Mouse (Mus musculus) forebrain, embryonic 12.5 days (tissue): ENCODE results near the gene Vps45. TPM values are rescaled to one million over a fixed set of nuclear protein-coding genes. Genes with fewer than 3 reads are reported as not detected.

ENCODE experiments used
- ATAC-seq: fragments of 200-750 bp; cut with Nextera tagmentation; 2 replicates; pipeline ENCODE4 v1.8.0; 2017; ENCODE audit warnings: moderate TSS enrichment; ENCODE audit not compliant: low FRiP score
- H3K27ac ChIP-seq: fragments of 300-500 bp; sonication (generic); 2 replicates; pipeline ENCODE4 v1.5.1; 2016; ENCODE audit warnings: mild to moderate bottlenecking
- H3K27me3 ChIP-seq: fragments of 300-500 bp; sonication (generic); 2 replicates; pipeline ENCODE4 v1.6.1; 2016; ENCODE audit warnings: mild to moderate bottlenecking
- H3K36me3 ChIP-seq: fragments of 300-500 bp; sonication (generic); replicated peaks from 2 replicates; pipeline ENCODE4 v1.6.1; 2016; ENCODE audit warnings: mild to moderate bottlenecking
- H3K4me1 ChIP-seq: fragments of 300-500 bp; sonication (generic); 2 replicates; pipeline ENCODE4 v1.6.1; 2016
- H3K4me2 ChIP-seq: fragments of 300-500 bp; sonication (generic); 2 replicates; pipeline ENCODE4 v1.6.1; 2016; ENCODE audit warnings: mild to moderate bottlenecking, moderate library complexity
- H3K4me3 ChIP-seq: fragments of 300-500 bp; sonication (generic); replicated peaks from 2 replicates; pipeline ENCODE4 v1.5.1; 2016; ENCODE audit warnings: mild to moderate bottlenecking
- H3K9ac ChIP-seq: fragments of 300-500 bp; sonication (generic); 2 replicates; pipeline ENCODE4 v1.6.1; 2016; ENCODE audit warnings: mild to moderate bottlenecking
- H3K9me3 ChIP-seq: fragments of 300-500 bp; sonication (generic); 2 replicates; pipeline ENCODE4 v1.6.1; 2016
- WGBS: fragments of 180-500 bp; shearing (Covaris S2); methylation state at CpG from one replicate; pipeline ENCODE4 v1.1.7; 2016; 5-methylcytosine and 5-hydroxymethylcytosine counted together
- polyA plus RNA-seq: library from polyadenylated mRNA; unstranded; fragments of >200 nt; fragmentation: Nextera tagmentation; extraction: Ambion mirVana; gene quantifications from 2 replicates; pipeline ENCODE4 v1.2.1, GENCODE M21; 2016

The Vps45 gene
- polyA plus RNA-seq, 1 experiment from 2014 or later: 39.2 TPM

- WGBS: 77% methylated on average over 9 of the region's 9 CpGs
Measured at GRCm38 (mm10) chr3:96000921-96001501, 57.3 kb downstream of the Vps45 start.

GRCm38 (mm10) chr3:96000080-96000632, 58.1 kb downstream of the Vps45 start:
- no peaks in the 10 kb centered on the region for H3K27me3 ChIP-seq
- no peak overlapping the region for H3K4me3 ChIP-seq
- no peak overlapping the region for H3K4me2 ChIP-seq
- 89% methylated on average over 14 of the region's 14 CpGs for WGBS
- ATAC-seq: no peak
- 0 out of 2 replicates have a peak overlapping the region, but pooled peaks have one; percentile 19 for H3K27ac ChIP-seq
- H3K9me3 ChIP-seq: no peaks in the 10 kb centered on the region
- peaks cover 23% of the 10 kb centered on the region for H3K4me1 ChIP-seq
- H3K9ac ChIP-seq: no peak overlapping the region
- 0 out of 2 replicates have a peak, but pooled peaks cover 9% of the 10 kb centered on the region for H3K36me3 ChIP-seq

More at GRCm38 (mm10) chr3:96000921-96001501, 57.3 kb downstream of the Vps45 start:
- H3K9me3 ChIP-seq: no peaks in the 10 kb centered on the region
- H3K4me3 ChIP-seq: no peak overlapping the region
- no peak overlapping the region for H3K4me2 ChIP-seq
- H3K27ac ChIP-seq: no peak overlapping the region
- no peak overlapping the region for H3K9ac ChIP-seq
- H3K36me3 ChIP-seq: 0 out of 2 replicates have a peak, but pooled peaks cover 9% of the 10 kb centered on the region
- H3K27me3 ChIP-seq: no peaks in the 10 kb centered on the region
- peaks cover 23% of the 10 kb centered on the region for H3K4me1 ChIP-seq
- no peak for ATAC-seq

- Histone ChIP-seq H3K27ac (no peak overlapping the region), H3K27me3 (no peaks in the 10 kb centered on the region), H3K4me3 (no peak overlapping the region), H3K9me3 (no peaks in the 10 kb centered on the region), H3K4me2 (no peak overlapping the region), H3K4me1 (peaks cover 25% of the 10 kb centered on the region), H3K9ac (no peak overlapping the region), H3K36me3 (0 out of 2 replicates have a peak, but pooled peaks cover 9% of the 10 kb centered on the region)
- 89% methylated on average over 12 of the region's 12 CpGs for WGBS
- no peak for ATAC-seq
Measured at GRCm38 (mm10) chr3:95999308-96000079, 58.8 kb downstream of the Vps45 start.

- H3K9ac ChIP-seq: peak overlapping the region; percentile 99; the same call in 1 of the 2 replicates
- 23% methylated on average over 9 of the region's 9 CpGs for WGBS
- H3K27me3 ChIP-seq: no peaks in the 10 kb centered on the region
- H3K4me3 ChIP-seq: peak overlapping the region; percentile 82
- H3K27ac ChIP-seq: 0 out of 2 replicates have a peak overlapping the region, but pooled peaks have one; percentile 99
- H3K36me3 ChIP-seq: peaks cover 18% of the 10 kb centered on the region
- peak overlapping the region; percentile 75 for H3K4me2 ChIP-seq
- no peak for ATAC-seq
- peaks cover 47% of the 10 kb centered on the region for H3K4me1 ChIP-seq
- no peaks in the 10 kb centered on the region for H3K9me3 ChIP-seq
Measured at GRCm38 (mm10) chr3:95997203-95997721, 61.0 kb downstream of the Vps45 start.

GRCm38 (mm10) chr3:95996451-95997073, 61.7 kb downstream of the Vps45 start:
- Histone ChIP-seq H3K27ac (peak overlapping the region; percentile 99), H3K4me3 (peak overlapping the region; percentile 82), H3K36me3 (peaks cover 25% of the 10 kb centered on the region), H3K9me3 (no peaks in the 10 kb centered on the region), H3K4me2 (peak overlapping the region; percentile 75), H3K9ac (peak overlapping the region; percentile 99), H3K4me1 (peaks cover 50% of the 10 kb centered on the region), H3K27me3 (no peaks in the 10 kb centered on the region)
- 13% methylated on average over 6 of the region's 6 CpGs for WGBS
- no peak for ATAC-seq

GRCm38 (mm10) chr3:95995802-95996428, 62.4 kb downstream of the Vps45 start, which contains the start of gene Plekho1:
TSS of gene Plekho1 (minus strand) at chr3:95996001.
- H3K4me3 ChIP-seq: peak within 1 kb of the TSS; percentile 82
- H3K27ac ChIP-seq: peak within 1 kb of the TSS; percentile 99
- peaks cover 32% of the 10 kb centered on the region for H3K36me3 ChIP-seq
- peak; percentile 84 for ATAC-seq
- no peaks in the 10 kb centered on the region for H3K9me3 ChIP-seq
- H3K9ac ChIP-seq: peak within 1 kb of the TSS; percentile 99
- peaks cover 50% of the 10 kb centered on the region for H3K4me1 ChIP-seq
- no peaks in the 10 kb centered on the region for H3K27me3 ChIP-seq
- WGBS: under 1% methylated on average over 63 of the region's 84 CpGs
- peak within 1 kb of the TSS; percentile 75 for H3K4me2 ChIP-seq

- Histone ChIP-seq H3K4me2 (peak overlapping the region; percentile 75), H3K9me3 (no peaks in the 10 kb centered on the region), H3K36me3 (peaks cover 36% of the 10 kb centered on the region), H3K4me1 (peaks cover 50% of the 10 kb centered on the region), H3K9ac (peak overlapping the region; percentile 99), H3K27me3 (no peaks in the 10 kb centered on the region), H3K27ac (peak overlapping the region; percentile 99), H3K4me3 (peak overlapping the region; percentile 82)
- WGBS: under 1% methylated on average over 41 of the region's 51 CpGs
- ATAC-seq: peak; percentile 84
Measured at GRCm38 (mm10) chr3:95994975-95995801, 63.1 kb downstream of the Vps45 start.

GRCm38 (mm10) chr3:95994381-95994846, 63.9 kb downstream of the Vps45 start:
- H3K4me2 ChIP-seq: peak overlapping the region; percentile 75
- ATAC-seq: no peak
- peaks cover 38% of the 10 kb centered on the region for H3K36me3 ChIP-seq
- H3K4me1 ChIP-seq: peaks cover 51% of the 10 kb centered on the region
- WGBS: 6% methylated on average over 6 of the region's 6 CpGs
- H3K4me3 ChIP-seq: peak overlapping the region; percentile 82
- H3K27me3 ChIP-seq: no peaks in the 10 kb centered on the region
- peak overlapping the region; percentile 99 for H3K27ac ChIP-seq
- H3K9me3 ChIP-seq: no peaks in the 10 kb centered on the region
- peak overlapping the region; percentile 99 for H3K9ac ChIP-seq

- H3K36me3 ChIP-seq: peaks cover 43% of the 10 kb centered on the region
- H3K27ac ChIP-seq: peak overlapping the region; percentile 99
- H3K9me3 ChIP-seq: no peaks in the 10 kb centered on the region
Measured at GRCm38 (mm10) chr3:95993881-95994280, 64.4 kb downstream of the Vps45 start.

GRCm38 (mm10) chr3:95992990-95993603, 65.2 kb downstream of the Vps45 start:
- 56% methylated on average over 5 of the region's 5 CpGs for WGBS
- no peaks in the 10 kb centered on the region for H3K9me3 ChIP-seq
- peak overlapping the region; percentile 99; the same call in 1 of the 2 replicates for H3K27ac ChIP-seq
- H3K4me1 ChIP-seq: peaks cover 51% of the 10 kb centered on the region
- peak overlapping the region; percentile 75 for H3K4me2 ChIP-seq
- no peaks in the 10 kb centered on the region for H3K27me3 ChIP-seq
- no peak for ATAC-seq
- H3K36me3 ChIP-seq: peaks cover 51% of the 10 kb centered on the region
- H3K9ac ChIP-seq: peak overlapping the region; percentile 99
- H3K4me3 ChIP-seq: peak overlapping the region; percentile 82

More at GRCm38 (mm10) chr3:95993881-95994280, 64.4 kb downstream of the Vps45 start:
- Histone ChIP-seq H3K4me2 (peak overlapping the region; percentile 75), H3K4me1 (peaks cover 55% of the 10 kb centered on the region), H3K9ac (peak overlapping the region; percentile 99), H3K27me3 (no peaks in the 10 kb centered on the region), H3K4me3 (peak overlapping the region; percentile 82)
- ATAC-seq: no peak
- WGBS: 32% methylated on average over 4 of the region's 4 CpGs
